Mouse (Mus musculus) lung, adult 2 months (tissue): Measurements from ENCODE around the gene Nicn1. TPM values are rescaled to one million over a fixed set of nuclear protein-coding genes. Genes with fewer than 3 reads are reported as not detected.
"Not testable (repeated sequence)": the region's sequence is repeated elsewhere in the genome, so short reads cannot be mapped to it uniquely, and the experiment has no call there.

ENCODE experiments used
- DNase-seq: peaks from one replicate; pipeline ENCODE4 v3.0.0; 2022
- H3K4me1 ChIP-seq: fragments of 200-500 bp; 2 replicates; pipeline ENCODE4 v1.6.1; 2011; ENCODE audit warnings: low read length; ENCODE audit not compliant: control insufficient read depth, insufficient read depth
- H3K4me3 ChIP-seq: fragments of 200-500 bp; replicated peaks from 2 replicates; pipeline ENCODE3; 2011; ENCODE audit warnings: low read depth, mild to moderate bottlenecking, control low read depth, low read length; ENCODE audit errors: extremely low read depth
- CTCF ChIP-seq: fragments of 200-500 bp; IDR thresholded peaks from 2 replicates; pipeline ENCODE4 v1.5.1; 2011; ENCODE audit warnings: mild to moderate bottlenecking, low read length, control low read depth; ENCODE audit not compliant: insufficient read depth
- POLR2A ChIP-seq: fragments of 200-500 bp; IDR thresholded peaks from 2 replicates; pipeline ENCODE4 v1.6.1; 2011; ENCODE audit warnings: low read depth, mild to moderate bottlenecking, control low read depth, low read length, borderline replicate concordance; ENCODE audit errors: extremely low read depth
- WGBS: fragments of 180-500 bp; shearing (Covaris S2); methylation state at CpG from one replicate; pipeline ENCODE4 v1.1.7; 2018; 5-methylcytosine and 5-hydroxymethylcytosine counted together
- polyA plus RNA-seq: library from polyadenylated mRNA; depleted of rRNA; stranded (reverse); fragments of >200 nt; gene quantifications from 2 replicates; pipeline ENCODE4 v1.2.3, GENCODE M21; 2012

The Nicn1 gene
- polyA plus RNA-seq, 1 experiment = 21.4 TPM

DNA sequence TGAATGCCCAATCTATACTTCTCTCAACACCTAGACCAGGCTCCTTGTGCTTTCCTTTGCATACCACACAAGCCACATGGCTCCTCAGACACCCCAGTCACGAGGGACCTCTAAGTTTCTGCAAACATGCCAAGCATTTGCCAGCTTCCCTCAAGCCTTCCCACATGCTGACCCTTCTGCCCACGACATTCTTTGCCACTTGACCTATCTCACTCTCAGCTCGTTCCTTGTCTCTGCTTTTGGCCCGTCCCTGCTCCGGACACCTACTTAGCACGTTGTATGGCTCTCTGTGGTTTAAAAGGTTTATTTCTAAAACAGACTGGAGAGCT, 14.9 kb upstream of the Nicn1 start:
- TF ChIP-seq POLR2A (no peak), CTCF (no peak)
- Histone ChIP-seq H3K4me3 (no peak overlapping the region), H3K4me1 (peaks cover 12% of the 10 kb centered on the region)
- WGBS = 25% methylated on average over 6 of the region's 6 CpGs
- peak; percentile 75 for DNase-seq

DNA sequence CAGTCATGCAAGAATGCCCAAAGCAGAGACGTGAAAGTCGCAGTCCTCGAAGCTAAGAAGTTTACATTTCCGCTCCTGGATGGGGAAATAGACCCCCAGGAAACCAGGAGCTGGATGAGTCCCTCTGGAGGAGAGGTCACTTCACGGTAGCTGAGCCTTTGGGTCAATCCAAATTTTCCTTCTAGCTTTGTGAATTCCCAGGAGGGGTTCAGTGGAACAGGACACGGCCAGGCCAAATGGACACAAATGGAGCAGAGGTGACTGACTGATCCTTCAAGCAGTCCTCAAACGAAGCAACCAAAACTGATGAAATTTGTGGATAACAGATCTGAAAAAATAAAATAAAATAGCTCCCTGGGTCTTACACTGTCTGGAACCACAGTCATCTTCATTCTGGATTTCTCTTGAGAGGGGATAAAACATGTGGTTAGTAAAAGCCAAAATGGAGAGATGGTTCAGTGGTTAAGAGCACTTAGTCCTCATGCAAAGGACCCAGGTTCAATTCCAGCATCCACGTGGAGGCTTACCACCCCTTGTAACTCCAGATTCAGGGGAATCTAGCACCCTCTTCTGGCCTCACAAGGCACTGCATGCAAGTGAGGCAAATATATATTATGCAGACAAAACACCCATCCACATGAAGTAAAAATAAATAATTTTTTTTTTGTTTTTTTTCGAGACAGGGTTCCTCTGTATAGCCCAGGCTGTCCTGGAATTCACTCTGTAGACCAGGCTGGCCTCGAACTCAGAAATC, 11.4 kb upstream of the Nicn1 start:
- TF ChIP-seq CTCF = peak; percentile 55
- TF ChIP-seq POLR2A = no peak
- Histone ChIP-seq H3K4me1 (peaks cover 13% of the 10 kb centered on the region), H3K4me3 (no peak overlapping the region)
- no peak for DNase-seq
- 65% methylated on average over 10 of the region's 10 CpGs for WGBS

DNA sequence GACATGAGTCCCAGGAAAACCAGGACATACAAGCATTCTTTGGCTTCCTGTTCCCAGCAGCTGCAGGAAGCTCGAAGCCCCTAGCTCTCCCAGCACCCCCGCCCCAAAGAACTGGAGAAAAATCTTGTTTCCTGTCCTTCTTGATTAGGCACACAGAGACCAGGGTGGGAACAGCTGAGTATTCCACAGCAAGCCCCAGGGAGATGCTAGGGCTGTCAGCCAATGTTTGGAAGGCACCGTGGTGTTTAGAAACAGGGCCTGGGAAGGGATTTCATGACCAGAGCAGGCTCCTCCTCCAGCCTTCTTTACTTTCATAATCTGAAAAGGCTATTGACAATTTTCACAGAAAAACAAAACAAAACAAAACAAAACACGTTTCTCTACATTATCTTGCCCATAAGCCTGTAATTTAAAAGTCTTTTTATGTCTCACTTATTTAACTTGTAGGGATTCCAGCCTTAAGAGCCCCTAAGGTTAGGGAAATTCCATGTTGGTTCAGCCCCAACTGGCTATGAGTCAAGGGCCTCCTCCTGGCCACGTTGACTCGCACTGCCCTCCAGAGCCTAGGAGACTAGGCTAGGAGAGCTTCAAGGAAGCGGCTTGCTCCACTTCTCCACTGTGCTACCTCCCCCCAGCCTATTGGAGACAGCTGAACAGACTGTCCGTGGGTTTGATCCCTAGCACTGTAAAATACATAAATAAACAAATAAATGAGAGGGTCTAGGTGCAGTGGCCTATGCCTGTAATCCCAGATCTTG, 10.0 kb upstream of the Nicn1 start:
- no peak overlapping the region for H3K4me3 ChIP-seq
- DNase-seq = peak; percentile 60
- H3K4me1 ChIP-seq = peaks cover 8% of the 10 kb centered on the region
- 11% methylated on average over 8 of the region's 8 CpGs for WGBS
- TF ChIP-seq POLR2A (0 out of 2 replicates have a peak, but pooled peaks have one; percentile 50), CTCF (no peak)

DNA sequence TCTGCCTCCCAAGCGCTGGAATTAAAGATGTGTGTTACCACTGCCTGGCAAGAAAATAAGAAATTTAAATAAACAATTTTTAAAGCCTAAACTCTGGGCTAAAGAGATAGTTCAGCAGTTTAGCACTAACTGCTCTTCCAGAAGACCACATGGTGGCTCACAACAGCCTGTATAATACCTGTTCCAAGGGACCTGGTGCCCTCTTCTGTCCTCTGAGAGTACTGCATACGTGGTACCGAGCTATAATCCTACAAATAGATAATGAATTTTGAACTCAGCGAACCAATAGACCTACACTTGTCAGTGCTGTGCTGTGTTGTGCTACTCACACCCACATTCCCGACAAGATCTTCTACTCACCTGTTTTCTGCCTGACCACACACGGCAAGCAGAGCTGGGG, 5.8 kb upstream of the Nicn1 start:
- 7% methylated on average over 6 of the region's 6 CpGs for WGBS
- peak; percentile 65 for TF ChIP-seq CTCF
- TF ChIP-seq POLR2A = no peak
- peak; percentile 68 for DNase-seq
- Histone ChIP-seq H3K4me1 (peaks cover 8% of the 10 kb centered on the region), H3K4me3 (no peak overlapping the region)

DNA sequence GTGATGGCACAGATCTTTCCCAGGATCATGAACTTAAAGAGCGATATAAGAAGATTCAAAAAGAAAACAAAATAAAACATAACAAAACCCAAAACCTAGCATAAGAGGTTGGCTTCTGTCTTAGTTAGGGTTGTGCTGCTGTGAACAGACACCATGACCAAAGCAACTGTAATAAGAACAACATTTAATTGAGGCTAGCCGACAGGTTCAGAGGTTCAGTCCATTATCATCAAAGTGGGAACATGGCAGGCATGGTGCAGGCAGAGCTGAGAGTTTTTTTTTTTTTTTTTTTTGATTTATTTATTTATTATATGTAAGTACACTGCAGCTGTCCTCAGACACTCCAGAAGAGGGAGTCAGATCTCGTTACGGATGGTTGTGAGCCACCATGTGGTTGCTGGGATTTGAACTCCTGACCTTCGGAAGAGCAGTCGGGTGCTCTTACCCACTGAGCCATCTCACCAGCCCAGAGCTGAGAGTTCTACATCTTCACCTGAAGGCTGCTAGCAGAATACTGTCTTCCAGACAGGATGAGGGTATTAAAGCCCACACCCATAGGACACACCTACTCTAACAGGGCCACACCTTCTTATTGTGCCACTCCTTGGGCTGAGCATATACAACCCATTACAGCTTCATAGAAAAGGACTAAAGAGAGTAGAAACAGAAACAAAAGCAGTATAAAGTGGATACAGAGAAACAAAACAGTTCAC, 2.5 kb upstream of the Nicn1 start:
- DNase-seq, H3K4me3 ChIP-seq, H3K4me1 ChIP-seq: not testable (repeated sequence)
- 62% methylated on average over 6 of the region's 6 CpGs for WGBS

DNA sequence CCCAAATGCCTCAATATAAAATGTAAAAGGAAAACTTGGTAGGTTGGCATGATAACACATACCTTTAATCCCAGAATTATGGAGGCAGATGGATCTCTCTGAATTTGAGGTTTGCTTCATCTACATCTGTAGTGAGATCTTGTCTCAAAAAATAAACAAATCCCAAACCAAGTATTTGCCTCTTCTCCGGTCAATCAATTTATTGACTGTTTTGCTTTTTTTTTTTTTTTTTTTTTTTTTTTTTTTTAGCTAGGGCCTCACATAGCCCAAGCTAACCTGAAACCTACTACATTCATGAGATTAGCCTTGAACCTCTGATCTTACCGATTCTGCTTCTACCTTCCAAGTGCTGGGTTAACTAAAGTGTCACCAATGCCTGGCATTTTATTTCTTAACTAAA, 882 bp upstream of the Nicn1 start:
- WGBS = 59% methylated on average over 2 of the region's 2 CpGs
- Histone ChIP-seq H3K4me3 (no peak overlapping the region), H3K4me1 (peaks cover 6% of the 10 kb centered on the region)
- TF ChIP-seq POLR2A (no peak), CTCF (no peak)
- no peak for DNase-seq

DNA sequence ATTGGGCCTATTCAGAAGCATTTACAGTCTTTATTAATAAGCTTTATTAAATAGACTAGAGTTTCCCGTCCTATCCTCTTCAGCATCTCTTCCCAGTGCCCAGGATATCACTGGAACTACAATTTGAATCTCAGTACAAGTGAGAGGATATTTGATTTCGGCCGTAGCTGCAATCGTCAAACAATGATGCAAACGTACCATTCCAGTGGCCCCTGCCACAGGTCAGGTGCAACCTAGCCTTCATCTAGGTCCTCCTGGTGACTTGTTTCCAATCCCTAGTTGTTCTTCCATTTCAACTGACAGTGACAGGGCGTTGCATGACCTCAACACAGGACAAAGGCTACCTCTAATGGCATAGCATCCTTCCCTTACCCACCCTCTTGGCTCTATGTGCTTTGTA, 544 bp downstream of the Nicn1 start:
- Histone ChIP-seq H3K4me1 (peaks cover 6% of the 10 kb centered on the region), H3K4me3 (peak overlapping the region; percentile 96)
- no peak for TF ChIP-seq CTCF
- no peak for TF ChIP-seq POLR2A
- 32% methylated on average over 6 of the region's 6 CpGs for WGBS
- no peak for DNase-seq

DNA sequence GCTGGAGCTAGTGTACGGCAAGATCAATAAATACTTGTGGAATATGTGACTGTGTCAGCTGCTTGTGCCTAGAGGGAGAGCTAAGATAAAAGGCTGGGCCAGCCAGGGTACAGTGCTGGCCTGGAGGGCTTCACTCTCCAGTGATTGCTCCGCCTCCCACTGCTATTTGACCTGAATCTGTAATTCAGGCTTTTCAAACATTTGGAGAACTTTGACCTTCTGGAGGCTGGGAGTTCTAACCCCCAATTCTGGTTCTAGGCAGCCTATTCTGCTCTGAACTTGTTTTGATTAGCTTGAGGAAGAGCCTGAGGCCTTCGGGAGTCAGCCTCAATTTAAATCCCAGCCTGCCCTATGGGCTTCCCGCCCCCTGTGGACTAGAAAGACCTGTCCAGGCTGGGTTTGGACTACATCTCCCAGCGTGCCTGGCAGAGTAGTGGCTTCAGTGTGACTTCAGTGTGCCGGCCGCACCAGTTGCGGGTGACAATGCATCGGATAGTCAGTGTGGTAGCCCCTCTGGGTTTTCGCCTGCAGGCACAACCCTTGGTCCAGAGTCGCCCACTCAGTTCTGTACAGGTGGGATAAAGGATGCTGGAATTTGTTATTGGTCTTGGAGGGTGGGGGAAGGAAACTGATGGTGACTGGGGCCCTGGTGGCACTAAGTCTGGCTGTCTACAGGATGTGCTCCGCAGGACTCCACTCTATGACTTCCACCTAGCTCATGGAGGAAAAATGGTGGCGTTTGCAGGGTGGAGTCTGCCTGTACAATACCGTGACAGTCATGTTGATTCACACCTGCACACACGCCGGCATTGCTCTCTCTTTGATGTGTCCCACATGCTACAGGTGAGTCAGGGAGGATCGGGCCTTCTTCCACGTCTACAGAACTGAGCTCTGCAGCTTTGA, 6.5 kb downstream of the Nicn1 start, which contains the start of gene Amt:
Amt (plus strand) TSS at position 401 of the 903 bp plus-strand sequence.
- Histone ChIP-seq H3K4me1 (no peaks in the 10 kb centered on the region), H3K4me3 (no peak within 1 kb of the TSS)
- TF ChIP-seq CTCF (no peak), POLR2A (no peak)
- no peak for DNase-seq
- 42% methylated on average over 18 of the region's 18 CpGs for WGBS

DNA sequence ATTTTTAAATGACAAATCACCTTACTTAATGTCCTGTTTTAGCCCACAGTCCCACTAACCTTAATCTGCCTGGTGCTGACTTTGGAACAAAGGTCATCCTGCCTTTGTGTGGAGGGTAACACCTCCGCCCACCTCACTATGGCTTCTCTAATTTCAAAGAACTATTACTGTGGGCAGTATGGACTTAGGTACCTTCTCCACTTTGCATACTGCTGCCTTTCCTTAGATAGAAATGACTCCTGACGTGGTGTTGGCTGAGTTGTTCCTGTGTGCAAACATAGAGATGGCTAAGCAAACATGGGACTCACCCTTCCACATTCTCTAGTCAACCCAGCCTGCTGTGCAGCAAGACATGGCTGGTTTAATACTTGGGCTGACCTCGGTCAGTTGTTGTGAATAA, 11.6 kb downstream of the Nicn1 start:
- WGBS = 63% methylated on average over 3 of the region's 3 CpGs
- no peak overlapping the region for H3K4me3 ChIP-seq
- H3K4me1 ChIP-seq = peaks cover 3% of the 10 kb centered on the region
- no peak for DNase-seq
- TF ChIP-seq POLR2A = no peak
- no peak for TF ChIP-seq CTCF
